Mouse (Mus musculus): ENCODE data around the gene Ddx54. TPM values are rescaled to one million over a fixed set of nuclear protein-coding genes. Genes with fewer than 3 reads are reported as not detected.

Gene Ddx54
- polyA plus RNA-seq, 1 experiment from 2014 or later, result 54.0 TPM

DNA sequence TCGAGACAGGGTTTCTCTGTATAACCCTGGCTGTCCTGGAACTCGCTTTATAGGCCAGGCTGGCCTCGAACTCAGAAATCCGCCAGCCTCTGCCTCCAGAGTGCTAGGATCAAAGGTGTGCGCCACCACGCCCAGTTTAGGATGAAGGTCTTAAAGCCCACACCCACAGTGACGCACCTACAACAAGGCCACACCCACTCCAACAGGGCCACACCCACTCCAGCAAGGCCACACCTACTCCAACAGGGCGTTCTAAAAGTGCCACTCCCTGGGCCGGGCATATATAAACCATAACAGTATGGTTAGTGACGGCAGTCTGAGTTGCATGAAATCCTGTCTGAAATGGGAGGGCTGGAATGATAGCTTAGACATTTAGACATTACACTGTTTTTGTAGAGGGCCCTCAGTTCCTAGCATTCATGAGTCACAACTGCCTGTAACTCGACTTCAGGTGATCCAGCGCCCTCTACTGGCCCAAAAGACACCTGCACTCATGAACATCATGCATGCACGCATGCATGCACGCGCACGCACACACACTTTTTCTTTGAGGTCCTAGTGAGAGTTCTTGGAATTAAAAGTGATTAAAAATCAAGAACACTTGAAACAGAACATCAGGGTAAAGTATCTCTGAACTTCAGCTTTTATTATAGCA lies 22.1 kb upstream of the Ddx54 start:
- ATAC-seq, result no peak
- ChIA-PET POLR2A (interaction anchor here (0.6 to 1.5 kb wide), 4 partner anchors 12 to 46 kb away, joined by 3 read pairs; no protein-coding TSS in a partner anchor), CTCF (interaction anchor here (0.9 to 9.2 kb wide), 13 partner anchors 11 to 112 kb away, joined by 3 to 54 read pairs (median 4); partner anchors contain the start of gene Slc8b1)
- H3K27me3 ChIP-seq, result no peaks in the 10 kb centered on the region
- TF ChIP-seq CTCF (IDR thresholded peaks at IDR 0.05), result no peak
- no peak for DNase-seq (ENCODE audit: low read depth, low spot score)
- in situ Hi-C loops (cut with MboI; ENCODE audit: low pct_unique_long_range_greater_than_20kb), result no loop called here

DNA sequence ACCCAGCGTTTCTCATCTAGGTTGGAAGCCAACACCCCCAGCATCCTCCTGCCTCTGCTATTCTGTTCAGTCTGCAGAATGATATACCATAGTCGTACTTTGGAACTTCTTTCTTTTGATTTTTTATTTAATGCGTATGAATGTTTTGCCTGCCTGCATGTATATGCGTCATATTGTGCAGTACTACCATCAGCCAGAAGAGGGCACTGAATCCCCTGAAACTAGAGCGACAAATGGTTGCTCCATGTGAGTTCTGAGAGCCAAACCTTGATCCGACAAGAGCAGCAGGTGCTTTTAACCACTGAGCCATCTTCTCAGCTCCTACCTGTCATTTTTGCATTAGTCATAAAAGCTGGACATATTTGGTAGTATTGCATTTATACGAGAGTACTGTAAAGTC lies 20.4 kb upstream of the Ddx54 start:
- DNase-seq (ENCODE audit: low read depth, low spot score) (no peak), ATAC-seq (no peak)
- in situ Hi-C loops (cut with MboI; ENCODE audit: low pct_unique_long_range_greater_than_20kb), result no loop called here
- no peaks in the 10 kb centered on the region for H3K27me3 ChIP-seq
- CTCF ChIA-PET, result interaction anchor here (1.1 to 9.2 kb wide), 6 partner anchors 9 to 77 kb away, joined by 3 to 54 read pairs (median 6); no protein-coding TSS in a partner anchor
- TF ChIP-seq CTCF (IDR thresholded peaks at IDR 0.05), result no peak
- POLR2A ChIA-PET, result no interaction called here

DNA sequence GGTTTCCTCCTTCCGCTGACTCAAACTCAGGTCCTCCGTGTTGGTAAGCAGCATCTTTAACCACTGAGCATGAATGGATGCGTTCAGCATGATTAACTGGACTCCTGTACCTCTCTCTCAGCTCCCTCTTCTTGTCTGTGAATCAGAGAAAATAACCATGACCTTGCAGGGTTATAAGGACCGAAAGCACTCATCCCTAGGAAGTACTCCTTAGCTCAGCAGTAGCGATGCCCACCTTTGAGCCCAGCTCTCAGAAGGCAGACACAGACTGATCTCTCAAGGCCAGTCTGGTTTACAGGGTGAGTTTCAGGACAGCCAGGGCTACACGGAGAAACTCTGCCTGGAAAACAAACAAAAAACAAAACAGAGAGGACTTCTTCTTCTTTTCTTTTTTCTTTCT lies 18.1 kb upstream of the Ddx54 start:
- ChIA-PET POLR2A (no interaction called here), CTCF (interaction anchor here (9.2 kb wide), 1 partner anchor 11 kb away, joined by 54 read pairs; no protein-coding TSS in a partner anchor)
- in situ Hi-C loops (cut with MboI; ENCODE audit: low pct_unique_long_range_greater_than_20kb), result no loop called here
- no peak for ATAC-seq
- no peaks in the 10 kb centered on the region for H3K27me3 ChIP-seq
- TF ChIP-seq CTCF (IDR thresholded peaks at IDR 0.05), result no peak
- DNase-seq (ENCODE audit: low read depth, low spot score), result no peak

DNA sequence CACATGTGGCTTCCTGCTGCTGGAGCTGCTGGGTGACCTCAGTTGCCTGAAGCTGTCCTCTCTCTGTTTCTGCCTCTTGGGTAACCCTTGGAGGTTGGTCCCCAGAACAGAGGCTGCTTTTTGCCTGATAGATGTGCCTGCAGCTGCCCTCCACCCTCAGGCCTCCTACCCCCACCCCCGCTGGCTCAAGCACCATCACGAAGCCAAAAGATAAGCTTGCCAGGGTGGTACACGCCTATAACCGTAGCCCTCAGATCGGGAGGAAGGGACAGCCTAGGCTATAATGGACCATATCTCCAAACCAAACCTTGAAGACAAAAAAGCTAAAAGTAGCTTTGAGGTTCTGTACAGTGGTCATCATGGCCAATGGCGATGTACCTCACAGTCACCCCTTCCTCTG lies 12.9 kb upstream of the Ddx54 start:
- DNase-seq (ENCODE audit: low read depth, low spot score) (no peak), ATAC-seq (no peak)
- in situ Hi-C loops (cut with MboI; ENCODE audit: low pct_unique_long_range_greater_than_20kb), result loop anchor here (25.0 kb wide), 1 partner anchor 462 kb away; no protein-coding TSS in a partner anchor
- POLR2A ChIA-PET, result interaction anchor here (0.6 to 1.8 kb wide), 2 partner anchors 12 to 101 kb away, joined by 3 to 7 read pairs; no protein-coding TSS in a partner anchor
- H3K27me3 ChIP-seq, result no peaks in the 10 kb centered on the region
- CTCF ChIA-PET, result interaction anchor here (1.2 to 4.3 kb wide), 7 partner anchors 9 to 114 kb away, joined by 4 to 33 read pairs (median 7); partner anchors contain the start of genes Iqcd, Plbd2 and Slc8b1
- TF ChIP-seq CTCF (IDR thresholded peaks at IDR 0.05), result no peak

DNA sequence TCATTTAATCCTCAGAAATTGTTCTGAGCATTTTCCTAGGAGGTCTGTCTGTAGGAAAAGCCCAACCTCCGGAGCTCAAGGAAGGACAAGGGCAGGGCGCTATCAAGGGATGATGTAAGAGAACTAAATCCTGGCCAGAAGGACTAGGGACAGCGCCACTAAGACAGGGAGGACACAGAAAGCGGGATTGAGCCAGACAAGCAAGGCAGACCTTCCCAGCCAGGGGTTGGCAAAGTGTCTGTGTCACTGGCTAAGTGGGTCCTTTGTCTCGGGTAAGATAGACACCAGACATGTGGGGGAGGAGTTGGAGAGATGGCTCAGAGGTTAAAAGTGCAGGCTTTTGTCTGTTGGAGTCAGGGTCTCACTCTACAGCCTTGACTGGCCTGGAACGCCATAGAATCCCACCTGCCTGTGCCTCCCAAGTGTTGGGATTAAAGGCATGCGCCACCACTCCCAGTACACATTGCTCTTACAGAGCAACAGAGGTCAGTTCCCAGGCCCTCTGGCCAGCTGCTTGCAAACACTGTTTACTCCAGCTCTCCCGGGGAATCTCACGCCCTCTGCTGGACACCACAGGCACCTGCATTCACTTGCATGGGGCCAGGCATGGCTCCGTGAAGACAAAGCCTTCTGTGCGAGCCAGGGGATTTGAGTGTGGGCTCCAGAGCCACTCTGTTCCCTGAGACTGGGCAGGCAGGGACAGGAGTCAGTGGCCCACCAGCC lies 11.4 kb upstream of the Ddx54 start:
- in situ Hi-C loops (cut with MboI; ENCODE audit: low pct_unique_long_range_greater_than_20kb), result loop anchor here (25.0 kb wide), 1 partner anchor 464 kb away; no protein-coding TSS in a partner anchor
- ChIA-PET POLR2A (interaction anchor here (0.6 to 1.8 kb wide), 3 partner anchors 13 to 168 kb away, joined by 3 to 7 read pairs (median 6); no protein-coding TSS in a partner anchor), CTCF (interaction anchor here (0.7 to 4.3 kb wide), 11 partner anchors 10 to 115 kb away, joined by 3 to 33 read pairs (median 4); partner anchors contain the start of genes Iqcd, Plbd2 and Slc8b1)
- DNase-seq (ENCODE audit: low read depth, low spot score) (no peak), ATAC-seq (no peak)
- TF ChIP-seq CTCF (IDR thresholded peaks at IDR 0.05), result no peak
- H3K27me3 ChIP-seq, result no peaks in the 10 kb centered on the region

DNA sequence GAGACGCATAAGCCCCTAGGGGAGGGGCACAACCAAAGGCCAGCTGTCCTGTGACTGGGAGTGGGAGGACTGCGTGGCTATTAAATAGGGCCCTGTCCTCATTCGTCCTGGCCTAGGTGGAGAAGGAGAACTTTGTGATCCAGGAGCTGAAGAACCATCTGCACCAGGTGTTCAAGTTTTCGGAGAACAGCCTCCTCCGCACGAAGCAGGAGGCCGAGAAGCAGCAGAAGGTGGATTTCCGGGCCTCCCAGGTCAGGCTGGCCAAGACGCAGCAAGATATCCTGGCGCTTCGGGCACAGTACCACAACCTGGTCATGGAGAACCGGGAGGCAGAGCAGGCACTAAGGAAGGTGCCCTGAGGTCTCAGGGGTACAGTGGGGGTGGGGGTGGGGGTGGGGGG lies 10.3 kb upstream of the Ddx54 start:
- ATAC-seq, result no peak
- H3K27me3 ChIP-seq, result no peaks in the 10 kb centered on the region
- CTCF ChIA-PET, result interaction anchor here (3.0 to 4.3 kb wide), 3 partner anchors 11 to 91 kb away, joined by 11 to 33 read pairs (median 16); partner anchors contain the start of genes Iqcd and Slc8b1
- no peak for DNase-seq (ENCODE audit: low read depth, low spot score)
- no peak for TF ChIP-seq CTCF (IDR thresholded peaks at IDR 0.05)
- POLR2A ChIA-PET, result interaction anchor here (0.7 to 1.2 kb wide), 3 partner anchors 11 to 14 kb away, joined by 3 to 7 read pairs (median 3); partner anchors contain the start of gene Iqcd
- in situ Hi-C loops (cut with MboI; ENCODE audit: low pct_unique_long_range_greater_than_20kb), result loop anchor here (25.0 kb wide), 1 partner anchor 465 kb away; no protein-coding TSS in a partner anchor

DNA sequence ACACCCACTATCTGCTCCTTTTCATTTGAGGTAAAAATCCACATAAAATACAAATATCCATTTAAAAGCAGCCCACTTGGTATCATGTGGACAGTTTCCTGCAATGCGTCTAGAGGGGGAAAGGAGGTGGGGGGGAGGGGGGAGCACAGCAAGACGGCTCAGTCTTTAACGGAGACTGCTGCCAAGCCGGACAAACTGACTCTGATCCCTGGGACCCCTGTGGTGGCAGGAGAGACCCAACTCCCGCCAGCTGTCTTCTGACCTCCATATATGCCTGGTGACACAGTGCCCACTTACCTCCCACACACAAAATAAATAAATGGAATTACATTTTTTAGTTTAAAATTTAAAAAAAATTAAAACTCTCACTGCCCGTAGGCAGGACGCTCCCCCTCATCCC lies 9.0 kb upstream of the Ddx54 start:
- no peak for TF ChIP-seq CTCF (IDR thresholded peaks at IDR 0.05)
- no peaks in the 10 kb centered on the region for H3K27me3 ChIP-seq
- ChIA-PET POLR2A (interaction anchor here (1.3 kb wide), 1 partner anchor 15 kb away, joined by 5 read pairs; the partner anchor contains the start of genes Iqcd and Tpcn1), CTCF (interaction anchor here (2.7 to 4.3 kb wide), 2 partner anchors 13 to 70 kb away, joined by 13 to 33 read pairs; partner anchors contain the start of gene Iqcd)
- no peak for ATAC-seq
- in situ Hi-C loops (cut with MboI; ENCODE audit: low pct_unique_long_range_greater_than_20kb), result loop anchor here (25.0 kb wide), 1 partner anchor 466 kb away; no protein-coding TSS in a partner anchor
- DNase-seq (ENCODE audit: low read depth, low spot score), result no peak

DNA sequence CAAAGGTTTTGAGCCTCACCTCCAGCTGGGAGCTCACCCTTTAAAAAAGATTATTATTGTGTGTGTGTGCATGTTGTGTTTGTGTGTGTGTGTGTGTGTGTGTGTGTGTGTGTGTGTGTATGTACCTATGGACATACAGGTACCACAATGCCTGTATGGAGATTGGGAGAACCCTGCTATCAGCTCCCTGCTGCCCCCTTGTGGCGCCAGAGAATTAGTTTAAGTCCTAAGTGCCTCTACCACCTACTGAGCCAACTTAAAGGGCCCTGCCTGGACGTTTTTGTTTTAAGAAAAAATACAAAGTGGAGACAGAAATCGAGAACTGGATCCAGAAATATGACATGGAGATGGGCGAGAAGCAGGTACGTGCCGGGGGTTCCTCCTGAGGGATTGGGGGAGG lies 7.7 kb upstream of the Ddx54 start:
- in situ Hi-C loops (cut with MboI; ENCODE audit: low pct_unique_long_range_greater_than_20kb), result loop anchor here (5.0 to 25.0 kb wide), 2 partner anchors 103 to 468 kb away; partner anchors contain the start of gene Plbd2
- DNase-seq (ENCODE audit: low read depth, low spot score) (no peak), ATAC-seq (no peak)
- CTCF ChIA-PET, result interaction anchor here (0.8 to 3.0 kb wide), 24 partner anchors 9 to 139 kb away, joined by 3 to 54 read pairs (median 10); partner anchors contain the start of genes Iqcd, Plbd2, Slc8b1 and Tpcn1
- POLR2A ChIA-PET, result interaction anchor here (0.5 to 1.6 kb wide), 5 partner anchors 16 to 109 kb away, joined by 3 to 7 read pairs (median 4); partner anchors contain the start of genes Iqcd and Tpcn1
- TF ChIP-seq CTCF (IDR thresholded peaks at IDR 0.05), result no peak
- no peaks in the 10 kb centered on the region for H3K27me3 ChIP-seq

DNA sequence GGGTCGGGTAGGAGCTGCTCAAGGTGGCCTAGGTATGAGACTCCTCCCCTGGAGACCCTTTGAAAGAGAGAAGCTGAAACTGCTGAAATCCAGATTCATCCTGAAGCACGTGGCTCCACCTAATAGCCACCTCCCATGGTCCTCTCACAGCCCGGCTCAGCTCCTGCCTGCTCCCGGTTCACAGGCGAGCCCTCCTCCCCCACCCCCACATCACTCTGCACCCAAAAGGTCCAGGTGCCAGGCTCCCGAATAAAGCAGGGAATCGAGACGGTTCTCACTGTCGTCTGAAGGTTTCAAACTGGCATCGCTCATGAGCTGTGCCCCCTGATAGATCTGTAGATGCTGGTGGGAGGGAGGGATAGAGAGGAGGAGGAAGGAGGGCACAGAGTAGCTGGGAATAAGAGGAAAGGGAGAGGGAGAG lies 7.3 kb upstream of the Ddx54 start:
- CTCF ChIA-PET, result interaction anchor here (0.7 to 3.0 kb wide), 29 partner anchors 9 to 140 kb away, joined by 3 to 54 read pairs (median 8); partner anchors contain the start of genes Iqcd, Plbd2, Slc8b1 and Tpcn1
- in situ Hi-C loops (cut with MboI; ENCODE audit: low pct_unique_long_range_greater_than_20kb), result loop anchor here (5.0 to 25.0 kb wide), 2 partner anchors 103 to 468 kb away; partner anchors contain the start of gene Plbd2
- ATAC-seq, result no peak

More for the DNA sequence above, 7.3 kb upstream of the Ddx54 start:
- H3K27me3 ChIP-seq, result no peaks in the 10 kb centered on the region
- no peak for DNase-seq (ENCODE audit: low read depth, low spot score)
- TF ChIP-seq CTCF (IDR thresholded peaks at IDR 0.05), result no peak
- POLR2A ChIA-PET, result interaction anchor here (0.5 to 1.6 kb wide), 5 partner anchors 26 to 109 kb away, joined by 3 to 7 read pairs (median 3); no protein-coding TSS in a partner anchor
